In the genomic region with DNA sequence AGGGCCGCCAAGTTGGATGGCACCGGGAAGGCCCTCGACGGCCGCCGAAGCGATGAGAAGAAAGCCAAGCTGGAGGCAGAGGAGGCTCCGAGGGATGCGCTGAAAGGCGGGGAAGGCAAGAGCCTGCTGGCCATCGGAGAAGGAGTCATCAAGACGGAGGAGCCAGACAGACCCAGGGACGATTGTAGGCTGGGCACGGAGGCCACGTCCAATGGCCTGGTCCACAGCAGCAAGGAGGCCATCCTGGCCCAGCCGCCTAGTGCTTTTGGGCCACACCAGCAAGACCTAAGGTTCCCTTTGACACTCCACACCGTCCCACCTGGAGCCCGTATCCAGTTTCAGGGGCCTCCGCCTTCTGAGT, we compare ENCODE assay signal across 8 mouse cellular contexts. TPM values are rescaled to one million over a fixed set of nuclear protein-coding genes. Genes with fewer than 3 reads are reported as not detected.
DNase-seq lines count a peak whose midpoint lies in the region; ATAC-seq and TF ChIP-seq lines count a peak whose summit lies in the region.

No protein-coding gene starts in this region.

- peak overlapping the region; percentile 68 for H3K9ac ChIP-seq in lung, embryonic 15.5 days
- peak overlapping the region; percentile 85 for H3K9ac ChIP-seq in forebrain, embryonic 14.5 days (ENCODE audit: low read length)
- H3K9ac ChIP-seq in limb, embryonic 12.5 days (replicated peaks) = peak overlapping the region; percentile 84

- 38% methylated on average over 19 of the region's 19 CpGs for WGBS in lung, embryonic 15.5 days
- 40% methylated on average over 19 of the region's 19 CpGs for WGBS in forebrain, embryonic 14.5 days
- WGBS in limb, embryonic 12.5 days = 40% methylated on average over 19 of the region's 19 CpGs
- 49% methylated on average over 19 of the region's 19 CpGs for WGBS in olfactory bulb, adult 2 months

- no peak for TF ChIP-seq POLR2A in olfactory bulb, adult 2 months (IDR thresholded peaks at IDR 0.05; ENCODE audit: insufficient read depth, low read depth, low read length)

- ATAC-seq in lung, embryonic 15.5 days (ENCODE audit: borderline replicate concordance, extremely low read depth, low FRiP score, low TSS enrichment) = no peak
- ATAC-seq in forebrain, embryonic 14.5 days = no peak; the same call in 1 of the 2 replicates
- ATAC-seq in limb, embryonic 12.5 days (ENCODE audit: insufficient number of reproducible peaks, insufficient read depth, low FRiP score, low TSS enrichment, low read depth) = 0 out of 2 replicates have a peak, but pooled peaks have one; percentile 20

- no peaks in the 10 kb centered on the region for H3K36me3 ChIP-seq in lung, embryonic 15.5 days
- no peaks in the 10 kb centered on the region for H3K36me3 ChIP-seq in forebrain, embryonic 14.5 days (ENCODE audit: control insufficient read depth, insufficient read depth, low read length)
- no peaks in the 10 kb centered on the region for H3K36me3 ChIP-seq in limb, embryonic 12.5 days

- no peaks in the 10 kb centered on the region; the same call in 1 of the 2 replicates for H3K27me3 ChIP-seq in lung, embryonic 15.5 days
- no peaks in the 10 kb centered on the region for H3K27me3 ChIP-seq in forebrain, embryonic 14.5 days (replicated peaks; ENCODE audit: control insufficient read depth, insufficient read depth, low read length)
- peaks cover 17% of the 10 kb centered on the region for H3K27me3 ChIP-seq in limb, embryonic 12.5 days

- DNase-seq in lung, adult 18-20 months = no peak
- no peak for DNase-seq in forebrain, embryonic 14.5 days (ENCODE audit: low spot score)
- DNase-seq in urinary bladder, postnatal 10 days (ENCODE audit: low spot score) = no peak
- no peak for DNase-seq in cerebellum, adult 9-10 months
- no peak for DNase-seq in c-Kit-positive CD71-positive TER-119-positive erythroid progenitor cells, embryonic 14.5 days (ENCODE audit: low spot score)

- H3K4me2 ChIP-seq in lung, embryonic 15.5 days = peak overlapping the region; percentile 90
- H3K4me2 ChIP-seq in forebrain, embryonic 14.5 days (ENCODE audit: low read length) = peak overlapping the region; percentile 67
- H3K4me2 ChIP-seq in limb, embryonic 12.5 days = peak overlapping the region; percentile 69

- H3K4me3 ChIP-seq in lung, embryonic 15.5 days = peak overlapping the region; percentile 57
- peak overlapping the region; percentile 51 for H3K4me3 ChIP-seq in forebrain, embryonic 14.5 days (ENCODE audit: low read depth, low read length)
- peak overlapping the region; percentile 66 for H3K4me3 ChIP-seq in limb, embryonic 12.5 days (replicated peaks)
- peak overlapping the region; percentile 66 for H3K4me3 ChIP-seq in olfactory bulb, adult 2 months (ENCODE audit: insufficient read depth, low read depth, low read length)

- TF ChIP-seq CTCF in olfactory bulb, adult 2 months (IDR thresholded peaks at IDR 0.05; ENCODE audit: insufficient read depth, low read depth, low read length) = no peak

- peaks cover 3% of the 10 kb centered on the region; the same call in 1 of the 2 replicates for H3K9me3 ChIP-seq in lung, embryonic 15.5 days
- 0 out of 2 replicates have a peak, but pooled peaks cover 3% of the 10 kb centered on the region for H3K9me3 ChIP-seq in forebrain, embryonic 14.5 days (replicated peaks; ENCODE audit: control insufficient read depth, low read length)
- peaks cover 8% of the 10 kb centered on the region for H3K9me3 ChIP-seq in limb, embryonic 12.5 days

- H3K27ac ChIP-seq in lung, embryonic 15.5 days = no peak overlapping the region
- H3K27ac ChIP-seq in forebrain, embryonic 14.5 days (ENCODE audit: low read depth, low read length) = peak overlapping the region; percentile 58; the same call in 1 of the 2 replicates
- peak overlapping the region; percentile 64; the same call in 1 of the 2 replicates for H3K27ac ChIP-seq in limb, embryonic 12.5 days
- H3K27ac ChIP-seq in olfactory bulb, adult 2 months (ENCODE audit: insufficient read depth, low read depth, low read length) = no peak overlapping the region

- H3K4me1 ChIP-seq in lung, embryonic 15.5 days = 0 out of 2 replicates have a peak, but pooled peaks cover 5% of the 10 kb centered on the region
- H3K4me1 ChIP-seq in forebrain, embryonic 14.5 days (ENCODE audit: control insufficient read depth, insufficient read depth, low read length) = no peaks in the 10 kb centered on the region
- H3K4me1 ChIP-seq in limb, embryonic 12.5 days (replicated peaks) = peaks cover 4% of the 10 kb centered on the region; the same call in 1 of the 2 replicates
- peaks cover 6% of the 10 kb centered on the region for H3K4me1 ChIP-seq in olfactory bulb, adult 2 months (ENCODE audit: control insufficient read depth, insufficient read depth, low read length)

RNA-seq across cellular contexts. Expression of a gene that starts 0.8 kb away (rescaled TPM):
- polyA plus RNA-seq in lung, embryonic 15.5 days (2015; fragmentation: Nextera tagmentation; extraction: Ambion mirVana) = 0.12 and 0.20 TPM in 2 replicates
- 0.11 TPM in 1 of 2 replicates, not detected in the other for polyA plus RNA-seq in forebrain, embryonic 14.5 days (2014; fragmentation: Nextera tagmentation; extraction: Ambion mirVana)
- 0.31 and 0.41 TPM in 2 replicates for polyA plus RNA-seq in limb, embryonic 12.5 days (2016; fragmentation: Nextera tagmentation; extraction: Ambion mirVana)
- polyA plus RNA-seq in olfactory bulb, adult 2 months (2012; ENCODE audit: insufficient read depth, insufficient read length, low replicate concordance, missing spikeins) = not detected in 2 replicates

RNA-seq across cellular contexts. Expression of a gene that starts 25.6 kb away (rescaled TPM):
- polyA plus RNA-seq in lung, embryonic 15.5 days (2015; fragmentation: Nextera tagmentation; extraction: Ambion mirVana) = 12.9 and 13.2 TPM in 2 replicates
- polyA plus RNA-seq in forebrain, embryonic 14.5 days (2014; fragmentation: Nextera tagmentation; extraction: Ambion mirVana) = 9.4 and 9.7 TPM in 2 replicates
- 14.5 and 14.8 TPM in 2 replicates for polyA plus RNA-seq in limb, embryonic 12.5 days (2016; fragmentation: Nextera tagmentation; extraction: Ambion mirVana)
- polyA plus RNA-seq in olfactory bulb, adult 2 months (2012; ENCODE audit: insufficient read depth, insufficient read length, low replicate concordance, missing spikeins) = not detected in 2 replicates

RNA-seq across cellular contexts. Expression of a gene that starts 36.1 kb away (rescaled TPM):
- 6.3 and 6.8 TPM in 2 replicates for polyA plus RNA-seq in lung, embryonic 15.5 days (2015; fragmentation: Nextera tagmentation; extraction: Ambion mirVana)
- polyA plus RNA-seq in forebrain, embryonic 14.5 days (2014; fragmentation: Nextera tagmentation; extraction: Ambion mirVana) = 12.5 and 14.8 TPM in 2 replicates
- polyA plus RNA-seq in limb, embryonic 12.5 days (2016; fragmentation: Nextera tagmentation; extraction: Ambion mirVana) = 9.7 and 10.0 TPM in 2 replicates
- not detected in 2 replicates for polyA plus RNA-seq in olfactory bulb, adult 2 months (2012; ENCODE audit: insufficient read depth, insufficient read length, low replicate concordance, missing spikeins)

Comparison
In these comparisons a context has a peak if more than half of its experiments do, and no peak if none do; other contexts are left out.
1. H3K27ac ChIP-seq: peak in forebrain, embryonic 14.5 days (single experiment) and limb, embryonic 12.5 days (single experiment); none in lung, embryonic 15.5 days (single experiment) and olfactory bulb, adult 2 months (single experiment).
2. RNA of a gene that starts 25.6 kb away (polyA plus RNA-seq): 14.5 to 14.8 TPM in limb, embryonic 12.5 days, 12.9 to 13.2 TPM in lung, embryonic 15.5 days and 9.4 to 9.7 TPM in forebrain, embryonic 14.5 days; not detected in olfactory bulb, adult 2 months; every median in the first group is over 10 times any median in the second.
3. Peak in every context shown above with its lines, with median percentiles within 50 percentile points of each other: H3K4me2 ChIP-seq, H3K4me3 ChIP-seq and H3K9ac ChIP-seq.